Mouse (Mus musculus) kidney, adult 2 months (tissue): ENCODE measurements at regions not wholly inside any gene's neighbourhood (a gene's known extent, or its start where the extent isn't known, plus 50 kb on each side); places are given as distances from the start of the nearest gene placed in this dataset.

Source experiments
- CTCF ChIP-seq: fragments of 200-500 bp; conservative IDR thresholded peaks from 2 replicates; pipeline ENCODE4 v1.5.1; 2011; ENCODE audit warnings: low read depth, mild to moderate bottlenecking, control low read depth, low read length, moderate library complexity, mixed read lengths; ENCODE audit not compliant: insufficient read depth, insufficient read length
- POLR2A ChIP-seq: fragments of 200-500 bp; IDR thresholded peaks from one replicate; pipeline ENCODE4 v1.6.1; 2011; ENCODE audit warnings: low read depth, low read length, control low read depth

- no peak for TF ChIP-seq CTCF
- TF ChIP-seq POLR2A, result no peak
These were observed 123.1 kb downstream of the Areg start for GRCm38 (mm10) chr5:91262526-91262925.
